Mouse (Mus musculus): ENCODE results near the gene E030030I06Rik. TPM values are rescaled to one million over a fixed set of nuclear protein-coding genes. Genes with fewer than 3 reads are reported as not detected.

The E030030I06Rik gene
- 1.6 TPM for polyA plus RNA-seq (2014; fragmentation: Illumina TruSeq; extraction: RNeasy Lipid Tissue Mini Kit (QIAGEN cat#74804); ENCODE audit: low read depth, low replicate concordance)

GRCm38 (mm10) chr10:22149073-22149690, at the start of gene E030030I06Rik:
E030030I06Rik (minus strand) TSS chr10:22149270.

GRCm38 (mm10) chr10:22158310-22158999, 9.4 kb upstream of the E030030I06Rik start, which contains the start of the genes Raet1e and H60b:
Raet1e (plus strand) TSS chr10:22158569.
H60b (plus strand) TSS chr10:22158586.

GRCm38 (mm10) chr10:22067979-22068378, 81.1 kb downstream of the E030030I06Rik start, which contains the start of gene 4930444G20Rik:
4930444G20Rik (minus strand) TSS chr10:22068079.

Other genes starting within 250 kb of the E030030I06Rik start
- not detected for gene 4930444G20Rik, start 81.2 kb downstream of the E030030I06Rik start, polyA plus RNA-seq (2014; fragmentation: Illumina TruSeq; extraction: RNeasy Lipid Tissue Mini Kit (QIAGEN cat#74804); ENCODE audit: low read depth, low replicate concordance)
- gene Raet1e, start 9.3 kb upstream of the E030030I06Rik start, polyA plus RNA-seq (2014; fragmentation: Illumina TruSeq; extraction: RNeasy Lipid Tissue Mini Kit (QIAGEN cat#74804); ENCODE audit: low read depth, low replicate concordance): 13.6 TPM
- gene H60b, start 9.3 kb upstream of the E030030I06Rik start, polyA plus RNA-seq (2014; fragmentation: Illumina TruSeq; extraction: RNeasy Lipid Tissue Mini Kit (QIAGEN cat#74804); ENCODE audit: low read depth, low replicate concordance): not detected
- gene Raet1d, start 211.3 kb upstream of the E030030I06Rik start, polyA plus RNA-seq (2014; fragmentation: Illumina TruSeq; extraction: RNeasy Lipid Tissue Mini Kit (QIAGEN cat#74804); ENCODE audit: low read depth, low replicate concordance): 56.1 TPM

Measured in liver, adult 10 weeks (tissue).